Mouse (Mus musculus): ENCODE results near the gene Tomm20l. TPM values are rescaled to one million over a fixed set of nuclear protein-coding genes. Genes with fewer than 3 reads are reported as not detected.
A peak's percentile ranks its signal among the peaks of the same experiment; 100 is the strongest.
"Not testable (repeated sequence)": the region's sequence is repeated elsewhere in the genome, so short reads cannot be mapped to it uniquely, and the experiment has no call there.

The Tomm20l gene
- total RNA-seq (2021) = not detected

GRCm38 (mm10) chr12:71111331-71111730 lies at the start of gene Tomm20l:
TSS of gene Tomm20l (plus strand) at chr12:71111428.
- intact Hi-C loops (cut with DNase I) = no loop called here
- DNase-seq (ENCODE audit: low spot score in 2 of 2) = no peak

- no peak for DNase-seq (ENCODE audit: low spot score in 2 of 2)
- intact Hi-C loops (cut with DNase I) = no loop called here
These were observed 41.4 kb upstream of the Tomm20l start for GRCm38 (mm10) chr12:71069846-71070245.

GRCm38 (mm10) chr12:71072048-71072447 lies 39.2 kb upstream of the Tomm20l start:
- intact Hi-C loops (cut with DNase I) = no loop called here
- no peak for DNase-seq (ENCODE audit: low spot score in 2 of 2)

- intact Hi-C loops (cut with DNase I) = no loop called here
- DNase-seq (ENCODE audit: low spot score in 2 of 2) = no peak
These were observed 38.0 kb upstream of the Tomm20l start for GRCm38 (mm10) chr12:71073113-71073730.

GRCm38 (mm10) chr12:71086331-71086730 lies 24.9 kb upstream of the Tomm20l start:
- intact Hi-C loops (cut with DNase I) = no loop called here
- DNase-seq (ENCODE audit: low spot score in 2 of 2) = no peak

GRCm38 (mm10) chr12:71104275-71104674 lies 7.0 kb upstream of the Tomm20l start:
- intact Hi-C loops (cut with DNase I) = not testable (repeated sequence)

GRCm38 (mm10) chr12:71107216-71107771 lies 3.9 kb upstream of the Tomm20l start:
- DNase-seq (ENCODE audit: low spot score in 2 of 2) = no peak
- intact Hi-C loops (cut with DNase I) = no loop called here

More at GRCm38 (mm10) chr12:71104275-71104674, 7.0 kb upstream of the Tomm20l start:
- DNase-seq (ENCODE audit: low spot score in 2 of 2) = not testable (repeated sequence)

- DNase-seq (ENCODE audit: low spot score in 2 of 2) = no peak
- intact Hi-C loops (cut with DNase I) = no loop called here
These were observed 1.8 kb downstream of the Tomm20l start for GRCm38 (mm10) chr12:71113074-71113473.

- peak; percentile 46 to 52 for DNase-seq (ENCODE audit: low spot score in 2 of 2)
- intact Hi-C loops (cut with DNase I) = no loop called here
These were observed 2.6 kb downstream of the Tomm20l start for GRCm38 (mm10) chr12:71113675-71114288.

GRCm38 (mm10) chr12:71116411-71116810 lies 5.2 kb downstream of the Tomm20l start:
- intact Hi-C loops (cut with DNase I) = no loop called here
- no peak for DNase-seq (ENCODE audit: low spot score in 2 of 2)

GRCm38 (mm10) chr12:71122731-71123130 lies 11.5 kb downstream of the Tomm20l start:
- no peak for DNase-seq (ENCODE audit: low spot score in 2 of 2)
- intact Hi-C loops (cut with DNase I) = no loop called here

- intact Hi-C loops (cut with DNase I) = no loop called here
- no peak for DNase-seq (ENCODE audit: low spot score in 2 of 2)
These were observed 12.1 kb downstream of the Tomm20l start for GRCm38 (mm10) chr12:71123286-71123685.

GRCm38 (mm10) chr12:71135581-71135980 lies 24.4 kb downstream of the Tomm20l start:
- intact Hi-C loops (cut with DNase I) = loop anchor here (5.0 kb wide), 1 partner anchor 118 kb away; the partner anchor contains the start of gene Arid4a
- DNase-seq (ENCODE audit: low spot score in 2 of 2) = no peak

- intact Hi-C loops (cut with DNase I) = loop anchor here (5.0 kb wide), 1 partner anchor 119 kb away; the partner anchor contains the start of gene Arid4a
- DNase-seq (ENCODE audit: low spot score in 2 of 2) = peak; percentile 82 to 89
These were observed 25.1 kb downstream of the Tomm20l start, which contains the start of the genes Timm9 and 2700049A03Rik for GRCm38 (mm10) chr12:71136130-71136973. TSS of gene Timm9 (minus strand) at chr12:71136684. TSS of gene 2700049A03Rik (plus strand) at chr12:71136848.

- DNase-seq (ENCODE audit: low spot score in 2 of 2) = peak; percentile 73 to 81
- intact Hi-C loops (cut with DNase I) = loop anchor here (5.0 kb wide), 1 partner anchor 120 kb away; the partner anchor contains the start of gene Arid4a
These were observed 25.8 kb downstream of the Tomm20l start for GRCm38 (mm10) chr12:71136974-71137491.

- no peak for DNase-seq (ENCODE audit: low spot score in 2 of 2)
- intact Hi-C loops (cut with DNase I) = loop anchor here (5.0 kb wide), 1 partner anchor 120 kb away; the partner anchor contains the start of gene Arid4a
These were observed 26.5 kb downstream of the Tomm20l start for GRCm38 (mm10) chr12:71137686-71138085.

GRCm38 (mm10) chr12:71139258-71139828 lies 28.1 kb downstream of the Tomm20l start:
- DNase-seq (ENCODE audit: low spot score in 2 of 2) = no peak
- intact Hi-C loops (cut with DNase I) = loop anchor here (5.0 kb wide), 1 partner anchor 122 kb away; the partner anchor contains the start of gene Arid4a

GRCm38 (mm10) chr12:71141189-71141588 lies 30.0 kb downstream of the Tomm20l start:
- intact Hi-C loops (cut with DNase I) = loop anchor here (5.0 kb wide), 1 partner anchor 741 kb away; no protein-coding TSS in a partner anchor
- no peak for DNase-seq (ENCODE audit: low spot score in 2 of 2)

GRCm38 (mm10) chr12:71147641-71148040 lies 36.4 kb downstream of the Tomm20l start:
- intact Hi-C loops (cut with DNase I) = no loop called here
- DNase-seq (ENCODE audit: low spot score in 2 of 2) = peak in 1 of 2 experiments; percentile 23

All from left cerebral cortex, postnatal 36 days (tissue).